Mouse (Mus musculus): ENCODE results near the gene Tbcd.
"Not testable (repeated sequence)": the region's sequence is repeated elsewhere in the genome, so short reads cannot be mapped to it uniquely, and the experiment has no call there.

Tbcd gene

DNA sequence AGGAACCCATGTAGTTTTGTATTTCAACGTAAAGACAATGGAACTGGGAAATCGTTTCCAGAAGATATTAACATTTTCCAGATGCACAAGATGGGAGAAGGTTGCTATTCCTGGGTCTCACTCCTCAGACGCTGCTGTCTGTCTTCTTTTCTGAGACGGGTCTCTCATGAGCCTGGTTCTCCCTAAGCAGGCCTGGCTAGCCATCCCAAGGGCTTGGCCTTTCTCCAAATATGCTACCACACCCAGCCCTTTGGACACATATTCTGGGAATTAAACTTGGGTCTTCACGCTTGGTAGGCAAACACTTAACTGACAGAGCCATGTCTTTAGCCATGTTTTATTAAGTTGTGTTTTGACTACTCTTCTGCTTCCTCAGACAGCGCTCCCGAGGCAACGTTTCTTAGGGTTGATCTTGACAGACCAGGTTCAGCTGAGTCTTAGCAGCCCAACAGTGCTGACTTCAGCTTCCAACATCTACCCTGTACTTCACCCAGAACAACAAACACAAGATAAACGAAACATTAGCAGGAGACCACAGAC is 202.7 kb downstream of the Tbcd start:
- DNase-seq (ENCODE audit: low spot score), result no peak

DNA sequence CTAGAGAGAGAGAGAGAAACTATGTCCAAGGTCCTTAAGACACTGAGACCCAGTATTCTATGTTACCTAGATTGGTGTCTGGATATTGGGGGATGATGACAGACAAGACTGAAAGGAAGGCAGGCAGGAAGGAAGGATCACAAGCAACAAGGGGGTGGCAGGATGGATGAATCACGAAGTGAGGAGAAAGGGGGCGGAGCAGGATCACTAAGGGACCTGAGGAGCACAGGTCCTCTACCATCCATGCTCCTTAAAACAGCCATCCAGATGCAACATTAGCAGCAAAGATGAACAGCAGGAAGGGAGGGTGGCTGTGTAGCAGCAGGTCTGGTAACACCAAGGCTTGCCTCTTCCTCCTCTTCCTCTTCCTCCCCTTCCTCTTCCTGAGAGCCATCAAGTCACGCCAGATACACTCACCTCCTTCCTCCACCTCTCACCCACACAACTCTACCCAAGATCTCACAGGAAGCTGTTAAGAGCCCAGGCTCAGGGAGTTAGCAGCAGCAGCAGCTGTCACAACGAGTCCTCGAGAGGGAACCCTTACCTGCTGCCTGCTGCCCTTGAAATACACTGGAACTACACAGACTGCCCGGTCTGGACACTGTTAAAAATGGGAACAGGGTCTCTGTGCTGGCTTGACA is 203.5 kb downstream of the Tbcd start:
- DNase-seq (ENCODE audit: low spot score), result no peak

DNA sequence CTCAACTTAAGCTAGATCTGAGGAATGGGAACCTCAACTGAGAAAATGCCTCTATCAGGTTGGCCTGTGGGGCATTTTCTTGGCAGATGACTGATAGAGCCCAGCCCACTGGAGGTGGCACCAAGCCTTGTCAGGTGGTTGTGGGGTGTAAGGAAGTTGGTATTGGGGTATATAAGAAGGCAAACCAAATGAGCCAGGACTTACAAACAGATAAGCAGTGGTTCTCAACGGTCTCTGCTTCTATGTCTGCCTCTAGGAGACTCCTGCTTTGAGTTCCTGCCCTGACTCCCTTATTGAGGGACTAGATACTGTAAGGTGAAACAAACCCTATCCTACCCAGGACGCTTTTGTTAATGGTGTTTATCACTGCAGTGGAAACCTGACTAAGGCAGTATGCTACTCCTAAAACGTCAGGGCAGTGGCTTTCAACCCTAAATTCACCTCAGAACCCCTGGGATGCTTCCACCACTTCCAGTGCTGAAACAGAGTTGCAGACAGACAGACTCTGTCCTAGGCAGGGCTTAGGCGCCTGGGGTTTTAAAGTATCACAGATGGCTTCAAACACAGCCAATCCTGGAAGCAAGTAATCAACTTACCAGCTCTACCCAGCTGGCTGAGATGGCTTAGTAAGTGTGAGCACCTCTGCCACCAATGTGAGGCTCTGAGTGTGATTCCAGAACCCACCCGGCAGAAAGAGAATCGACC is 204.2 kb downstream of the Tbcd start:
- DNase-seq (ENCODE audit: low spot score), result no peak

DNA sequence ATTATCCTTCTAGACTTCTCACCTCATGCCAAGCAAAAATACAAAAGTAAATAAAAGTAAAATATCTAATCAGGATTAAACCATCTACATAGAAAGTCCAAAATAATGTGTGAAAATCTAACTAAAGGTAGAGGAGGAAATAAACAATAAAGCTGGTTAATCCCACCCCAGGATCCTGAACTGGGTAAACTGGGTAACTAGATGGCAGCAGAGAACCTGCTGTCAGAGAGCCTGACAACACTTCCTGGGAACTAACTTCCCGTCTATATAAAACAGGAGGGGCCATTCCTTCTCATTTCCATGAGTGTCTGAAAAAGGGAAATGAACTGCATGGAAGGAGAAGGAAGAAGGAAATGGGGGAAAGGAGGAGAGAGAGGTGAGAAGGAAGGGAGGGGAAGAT is 206.4 kb downstream of the Tbcd start:
- no peak for DNase-seq (ENCODE audit: low spot score)

DNA sequence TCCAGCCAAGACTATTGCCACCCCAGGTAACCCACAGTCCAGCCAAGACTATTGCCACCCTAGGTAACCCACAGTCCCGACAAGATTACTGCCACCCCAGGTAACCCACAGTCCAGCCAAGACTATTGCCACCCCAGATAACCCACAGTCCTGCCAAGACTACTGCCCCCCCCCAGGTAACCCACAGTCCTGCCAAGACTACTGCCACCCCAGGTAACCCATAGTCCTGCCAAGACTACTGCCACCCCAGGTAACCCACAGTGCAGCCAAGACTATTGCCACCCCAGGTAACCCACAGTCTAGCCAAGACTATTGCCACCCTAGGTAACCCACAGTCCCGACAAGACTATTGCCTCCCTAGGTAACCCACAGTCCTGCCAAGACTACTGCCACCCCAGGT is 208.9 kb downstream of the Tbcd start:
- not testable (repeated sequence) for DNase-seq (ENCODE audit: low spot score)

DNA sequence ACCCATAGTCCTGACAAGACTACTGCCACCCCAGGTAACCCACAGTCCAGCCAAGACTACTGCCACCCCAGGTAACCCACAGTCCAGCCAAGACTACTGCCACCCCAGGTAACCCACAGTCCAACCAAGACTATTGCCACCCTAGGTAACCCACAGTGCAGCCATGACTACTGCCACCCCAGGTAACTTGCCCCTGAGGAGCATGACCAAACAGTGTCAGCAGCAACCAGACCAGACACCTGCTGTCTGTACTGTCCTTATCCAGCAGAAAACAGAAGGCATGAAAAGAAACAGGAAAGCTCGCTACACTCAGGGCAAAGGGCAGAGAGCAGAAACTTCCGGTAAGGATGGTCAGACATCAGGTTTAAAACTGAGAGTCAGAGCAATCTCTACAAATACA is 209.4 kb downstream of the Tbcd start:
- DNase-seq (ENCODE audit: low spot score), result no peak
